Mouse (Mus musculus) left cerebral cortex, adult 9 months (tissue): ENCODE measurements around the gene Phgr1.

ENCODE experiments used
- DNase-seq, 2 experiments: peaks; one replicate each; pipeline ENCODE4 v3.0.0; 2022; ENCODE audit warnings: low spot score in 2 of 2

Phgr1 gene

DNA sequence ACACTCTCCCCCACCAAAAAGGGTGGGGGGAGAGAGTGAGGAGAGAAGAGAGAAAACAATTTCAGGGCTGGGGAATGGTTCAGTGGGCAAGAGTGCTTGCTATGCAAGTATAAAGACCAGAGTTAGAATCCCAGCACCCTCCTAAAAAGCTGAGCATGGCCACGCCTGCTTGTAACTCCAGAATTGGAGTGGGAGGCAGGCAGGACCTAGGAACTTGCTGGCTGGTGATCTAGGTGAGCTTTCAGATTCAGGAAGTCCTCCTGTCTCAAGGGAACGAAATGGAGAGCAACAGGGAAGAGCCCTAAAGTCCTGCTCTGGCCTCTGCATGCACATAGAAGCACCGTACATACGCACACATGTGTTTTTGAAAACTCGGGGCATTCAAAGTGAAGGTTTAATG is 50.2 kb downstream of the Phgr1 start:
- DNase-seq: no peak

GRCm38 (mm10) chr2:118824396-118824795 is 51.8 kb downstream of the Phgr1 start:
- DNase-seq: no peak
